Mouse (Mus musculus): ENCODE results near the gene Plekhh3. TPM values are rescaled to one million over a fixed set of nuclear protein-coding genes. Genes with fewer than 3 reads are reported as not detected.

Plekhh3 gene
- polyA plus RNA-seq (2016; fragmentation: Nextera tagmentation; extraction: Ambion mirVana): 14.3 and 15.4 TPM in 2 replicates

- peaks cover 73% of the 10 kb centered on the region for H3K27me3 ChIP-seq
- H3K9ac ChIP-seq: peak within 1 kb of the TSS; percentile 82
- H3K9me3 ChIP-seq (replicated peaks): no peaks in the 10 kb centered on the region
- peak within 1 kb of the TSS; percentile 93 for H3K4me2 ChIP-seq (replicated peaks)
- peaks cover 50% of the 10 kb centered on the region for H3K4me1 ChIP-seq
- ATAC-seq (ENCODE audit: low FRiP score): peak; percentile 96
- WGBS: 2% methylated on average over 49 of the region's 50 CpGs
- peak within 1 kb of the TSS; percentile 73 for H3K4me3 ChIP-seq
- H3K27ac ChIP-seq: peak within 1 kb of the TSS; percentile 76
- 0 out of 2 replicates have a peak, but pooled peaks cover 7% of the 10 kb centered on the region for H3K36me3 ChIP-seq
Observed at GRCm38 (mm10) chr11:101170811-101171610, at the start of gene Plekhh3. Gene Plekhh3, minus strand, starts transcription at chr11:101171351.

- Histone ChIP-seq H3K36me3 (0 out of 2 replicates have a peak, but pooled peaks cover under 1% of the 10 kb centered on the region), H3K4me3 (no peak overlapping the region), H3K27ac (no peak overlapping the region), H3K9ac (no peak overlapping the region), H3K4me1 (peaks cover 7% of the 10 kb centered on the region; the same call in 1 of the 2 replicates), H3K9me3 (replicated peaks) (no peaks in the 10 kb centered on the region), H3K27me3 (no peaks in the 10 kb centered on the region), H3K4me2 (replicated peaks) (no peak overlapping the region)
- WGBS: 75% methylated on average over 2 of the region's 2 CpGs
- ATAC-seq (ENCODE audit: low FRiP score): no peak
Observed at GRCm38 (mm10) chr11:101220853-101221252, 49.7 kb upstream of the Plekhh3 start.

DNA sequence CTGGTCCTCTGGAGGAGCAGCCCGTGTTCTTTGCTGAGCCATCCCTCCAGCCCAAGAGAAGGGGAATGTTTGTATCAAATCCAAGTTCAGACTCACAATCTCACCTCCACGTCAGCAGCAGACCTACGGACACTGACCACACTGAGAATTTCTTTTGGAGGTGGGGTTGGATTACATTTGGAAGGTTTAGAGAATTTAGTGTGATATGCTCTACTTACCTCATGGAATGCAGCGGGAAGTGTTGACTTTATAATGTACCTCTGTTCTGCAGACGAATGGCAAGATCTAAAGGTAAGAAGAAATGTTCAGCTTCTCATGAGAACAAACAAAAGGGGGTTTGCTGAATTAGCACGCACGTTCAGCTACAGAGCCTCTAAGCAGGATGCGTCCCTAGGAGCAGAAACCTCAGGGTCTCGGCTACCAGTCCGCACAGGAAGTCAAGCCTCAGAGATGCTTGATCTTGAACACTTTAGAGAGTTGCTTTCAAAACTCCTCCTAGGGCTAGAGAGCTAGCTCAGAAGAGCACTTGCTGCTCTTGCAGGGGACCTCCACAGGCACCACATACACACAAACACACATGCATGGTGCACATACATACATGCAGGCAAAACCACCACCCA, 47.4 kb upstream of the Plekhh3 start:
- no peak overlapping the region for H3K4me2 ChIP-seq (replicated peaks)
- H3K4me1 ChIP-seq: no peaks in the 10 kb centered on the region
- H3K27me3 ChIP-seq: no peaks in the 10 kb centered on the region
- H3K4me3 ChIP-seq: no peak overlapping the region
- no peak overlapping the region for H3K27ac ChIP-seq
- H3K9ac ChIP-seq: no peak overlapping the region
- WGBS: 83% methylated on average over 10 of the region's 10 CpGs
- H3K9me3 ChIP-seq (replicated peaks): no peaks in the 10 kb centered on the region
- ATAC-seq (ENCODE audit: low FRiP score): no peak
- peaks cover 18% of the 10 kb centered on the region for H3K36me3 ChIP-seq

- WGBS: 90% methylated on average over 5 of the region's 5 CpGs
- H3K27ac ChIP-seq: no peak overlapping the region
- no peak for ATAC-seq (ENCODE audit: low FRiP score)
- H3K9me3 ChIP-seq (replicated peaks): no peaks in the 10 kb centered on the region
- no peak overlapping the region for H3K9ac ChIP-seq
- no peak overlapping the region for H3K4me3 ChIP-seq
- peaks cover 26% of the 10 kb centered on the region for H3K36me3 ChIP-seq
- no peaks in the 10 kb centered on the region for H3K4me1 ChIP-seq
- H3K27me3 ChIP-seq: no peaks in the 10 kb centered on the region
- H3K4me2 ChIP-seq (replicated peaks): no peak overlapping the region
Observed at GRCm38 (mm10) chr11:101216936-101217335, 45.8 kb upstream of the Plekhh3 start.

DNA sequence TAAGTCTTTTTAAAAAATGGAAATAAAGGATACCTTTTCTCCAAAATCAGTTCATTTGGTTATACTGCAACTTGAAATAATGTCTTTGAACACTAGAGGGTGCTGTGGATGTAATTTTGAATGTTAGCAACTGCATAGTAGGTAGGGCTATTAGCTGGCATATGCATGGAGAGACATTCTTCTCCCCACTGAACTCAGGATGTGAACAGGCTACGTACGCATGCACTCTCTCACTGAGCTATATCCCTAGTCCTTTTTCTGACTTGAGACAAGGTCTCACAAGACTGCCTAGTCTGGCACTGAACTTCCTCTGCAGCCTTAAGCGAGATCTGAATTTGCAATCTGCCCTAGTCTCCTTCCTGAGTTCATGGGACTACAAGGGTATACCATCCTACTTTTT, 40.8 kb upstream of the Plekhh3 start:
- 51% methylated on average over 3 of the region's 3 CpGs for WGBS
- Histone ChIP-seq H3K27ac (no peak overlapping the region), H3K4me1 (no peaks in the 10 kb centered on the region), H3K9me3 (replicated peaks) (no peaks in the 10 kb centered on the region), H3K9ac (no peak overlapping the region), H3K36me3 (peaks cover 46% of the 10 kb centered on the region), H3K27me3 (no peaks in the 10 kb centered on the region), H3K4me2 (replicated peaks) (no peak overlapping the region), H3K4me3 (no peak overlapping the region)
- no peak for ATAC-seq (ENCODE audit: low FRiP score)

- peaks cover 46% of the 10 kb centered on the region for H3K36me3 ChIP-seq
- no peaks in the 10 kb centered on the region for H3K4me1 ChIP-seq
- H3K9me3 ChIP-seq (replicated peaks): no peaks in the 10 kb centered on the region
- no peak for ATAC-seq (ENCODE audit: low FRiP score)
- H3K9ac ChIP-seq: peak overlapping the region; percentile 29; the same call in 1 of the 2 replicates
- no peak overlapping the region for H3K4me2 ChIP-seq (replicated peaks)
- no peak overlapping the region for H3K4me3 ChIP-seq
- 27% methylated on average over 7 of the region's 7 CpGs for WGBS
- H3K27me3 ChIP-seq: no peaks in the 10 kb centered on the region
- no peak overlapping the region for H3K27ac ChIP-seq
Observed at GRCm38 (mm10) chr11:101200986-101201385, 29.8 kb upstream of the Plekhh3 start.

- WGBS: 93% methylated on average over 3 of the region's 3 CpGs
- no peak overlapping the region for H3K4me2 ChIP-seq (replicated peaks)
- H3K27me3 ChIP-seq: no peaks in the 10 kb centered on the region
- no peak overlapping the region for H3K4me3 ChIP-seq
- H3K9me3 ChIP-seq (replicated peaks): no peaks in the 10 kb centered on the region
- H3K27ac ChIP-seq: no peak overlapping the region
- ATAC-seq (ENCODE audit: low FRiP score): no peak
- peaks cover 49% of the 10 kb centered on the region for H3K36me3 ChIP-seq
- H3K9ac ChIP-seq: no peak overlapping the region
- H3K4me1 ChIP-seq: no peaks in the 10 kb centered on the region
Observed at GRCm38 (mm10) chr11:101199555-101199954, 28.4 kb upstream of the Plekhh3 start.

DNA sequence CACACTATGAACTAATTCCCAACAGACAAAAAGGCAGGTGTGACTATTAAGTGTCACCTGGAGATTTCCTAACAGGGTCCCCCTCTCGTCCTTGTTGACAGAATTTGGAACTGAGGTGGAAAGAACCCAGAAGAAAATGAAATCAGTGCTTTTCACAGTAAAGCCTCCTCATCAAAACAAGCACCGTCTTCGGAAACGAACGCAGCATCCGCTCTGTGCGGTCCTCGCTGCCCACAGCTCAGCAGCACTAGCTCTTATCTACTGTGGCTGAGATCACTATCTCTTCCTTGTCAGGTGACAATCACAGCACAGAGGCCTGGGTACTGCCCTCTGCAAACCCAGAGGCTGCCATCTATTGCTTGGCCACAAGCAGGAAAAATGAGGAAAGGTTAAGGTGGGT, 25.0 kb upstream of the Plekhh3 start:
- Histone ChIP-seq H3K4me1 (peaks cover 5% of the 10 kb centered on the region; the same call in 1 of the 2 replicates), H3K9ac (no peak overlapping the region), H3K36me3 (peaks cover 44% of the 10 kb centered on the region), H3K4me3 (no peak overlapping the region), H3K27ac (no peak overlapping the region), H3K9me3 (replicated peaks) (no peaks in the 10 kb centered on the region), H3K27me3 (no peaks in the 10 kb centered on the region), H3K4me2 (replicated peaks) (no peak overlapping the region)
- WGBS: 90% methylated on average over 8 of the region's 8 CpGs
- no peak for ATAC-seq (ENCODE audit: low FRiP score)

GRCm38 (mm10) chr11:101195571-101195970, 24.4 kb upstream of the Plekhh3 start:
- H3K4me1 ChIP-seq: peaks cover 5% of the 10 kb centered on the region
- WGBS: 86% methylated on average over 8 of the region's 8 CpGs
- no peaks in the 10 kb centered on the region for H3K27me3 ChIP-seq
- no peak overlapping the region for H3K4me2 ChIP-seq (replicated peaks)
- no peak for ATAC-seq (ENCODE audit: low FRiP score)
- no peak overlapping the region for H3K27ac ChIP-seq
- H3K4me3 ChIP-seq: no peak overlapping the region
- H3K9ac ChIP-seq: no peak overlapping the region
- peaks cover 43% of the 10 kb centered on the region for H3K36me3 ChIP-seq
- no peaks in the 10 kb centered on the region for H3K9me3 ChIP-seq (replicated peaks)

- H3K4me3 ChIP-seq: no peak overlapping the region
- H3K9me3 ChIP-seq (replicated peaks): no peaks in the 10 kb centered on the region
- no peak overlapping the region for H3K9ac ChIP-seq
- no peak overlapping the region for H3K4me2 ChIP-seq (replicated peaks)
- H3K36me3 ChIP-seq: peaks cover 38% of the 10 kb centered on the region
- no peak overlapping the region for H3K27ac ChIP-seq
- whole genome bisulfite sequencing: 100% methylated on average over 1 of the region's 1 CpGs
- no peaks in the 10 kb centered on the region for H3K27me3 ChIP-seq
- ATAC-seq (ENCODE audit: low FRiP score): no peak
- peaks cover 9% of the 10 kb centered on the region for H3K4me1 ChIP-seq
Observed at GRCm38 (mm10) chr11:101195101-101195500, 23.9 kb upstream of the Plekhh3 start.

GRCm38 (mm10) chr11:101194643-101195042, 23.5 kb upstream of the Plekhh3 start:
- no peaks in the 10 kb centered on the region for H3K27me3 ChIP-seq
- no peak for ATAC-seq (ENCODE audit: low FRiP score)
- no peak overlapping the region for H3K4me2 ChIP-seq (replicated peaks)
- H3K9me3 ChIP-seq (replicated peaks): no peaks in the 10 kb centered on the region
- H3K9ac ChIP-seq: no peak overlapping the region
- no peak overlapping the region for H3K4me3 ChIP-seq
- H3K36me3 ChIP-seq: peaks cover 34% of the 10 kb centered on the region
- no peak overlapping the region for H3K27ac ChIP-seq
- 94% methylated on average over 6 of the region's 6 CpGs for WGBS
- peaks cover 14% of the 10 kb centered on the region for H3K4me1 ChIP-seq

GRCm38 (mm10) chr11:101194137-101194536, 23.0 kb upstream of the Plekhh3 start:
- Histone ChIP-seq H3K9me3 (replicated peaks) (no peaks in the 10 kb centered on the region), H3K4me1 (peaks cover 19% of the 10 kb centered on the region), H3K27me3 (no peaks in the 10 kb centered on the region), H3K36me3 (peaks cover 29% of the 10 kb centered on the region; the same call in 1 of the 2 replicates), H3K27ac (no peak overlapping the region), H3K4me2 (replicated peaks) (no peak overlapping the region), H3K9ac (no peak overlapping the region), H3K4me3 (no peak overlapping the region)
- WGBS: 90% methylated on average over 5 of the region's 5 CpGs
- no peak for ATAC-seq (ENCODE audit: low FRiP score)

Data from hindbrain, embryonic 12.5 days (tissue).